Mouse (Mus musculus): ENCODE measurements around the gene Erc1. TPM values are rescaled to one million over a fixed set of nuclear protein-coding genes. Genes with fewer than 3 reads are reported as not detected.

Gene Erc1
- polyA plus RNA-seq, 1 experiment from 2014 or later = 38.1 TPM

GRCm38 (mm10) chr6:119572296-119572695 lies 275.7 kb downstream of the Erc1 start:
- Histone ChIP-seq H3K9ac (no peak overlapping the region), H3K4me1 (replicated peaks) (no peaks in the 10 kb centered on the region), H3K4me2 (no peak overlapping the region), H3K27me3 (no peaks in the 10 kb centered on the region), H3K9me3 (no peaks in the 10 kb centered on the region), H3K27ac (replicated peaks) (no peak overlapping the region), H3K4me3 (no peak overlapping the region), H3K36me3 (peaks cover 49% of the 10 kb centered on the region)
- no peak for ATAC-seq (ENCODE audit: low read depth)
- 82% methylated on average over 7 of the region's 7 CpGs for WGBS

DNA sequence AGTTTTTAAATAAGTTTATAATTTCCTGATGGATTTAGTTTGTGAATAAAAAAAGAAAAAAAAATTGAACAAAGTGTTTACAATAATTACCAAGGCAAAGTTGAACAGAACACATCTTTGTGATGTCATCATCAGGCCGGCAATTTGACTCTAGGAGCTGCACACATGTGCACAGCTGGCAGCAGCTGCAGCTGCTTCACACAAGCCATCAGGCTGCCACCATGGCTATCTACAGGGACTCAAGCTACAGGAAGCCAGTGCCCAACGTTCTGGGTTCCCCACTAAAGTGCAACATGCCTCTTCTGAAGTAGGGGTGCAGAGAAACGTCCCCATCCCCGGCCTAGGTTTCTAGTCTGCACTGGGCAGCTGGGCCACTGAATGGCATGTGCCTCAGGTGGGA lies 277.2 kb downstream of the Erc1 start:
- H3K9me3 ChIP-seq = no peaks in the 10 kb centered on the region
- no peak overlapping the region for H3K4me2 ChIP-seq
- H3K9ac ChIP-seq = no peak overlapping the region
- H3K27ac ChIP-seq (replicated peaks) = no peak overlapping the region
- no peaks in the 10 kb centered on the region for H3K4me1 ChIP-seq (replicated peaks)
- no peak overlapping the region for H3K4me3 ChIP-seq
- WGBS = 90% methylated on average over 4 of the region's 4 CpGs
- peaks cover 45% of the 10 kb centered on the region for H3K36me3 ChIP-seq
- no peak for ATAC-seq (ENCODE audit: low read depth)
- no peaks in the 10 kb centered on the region for H3K27me3 ChIP-seq

DNA sequence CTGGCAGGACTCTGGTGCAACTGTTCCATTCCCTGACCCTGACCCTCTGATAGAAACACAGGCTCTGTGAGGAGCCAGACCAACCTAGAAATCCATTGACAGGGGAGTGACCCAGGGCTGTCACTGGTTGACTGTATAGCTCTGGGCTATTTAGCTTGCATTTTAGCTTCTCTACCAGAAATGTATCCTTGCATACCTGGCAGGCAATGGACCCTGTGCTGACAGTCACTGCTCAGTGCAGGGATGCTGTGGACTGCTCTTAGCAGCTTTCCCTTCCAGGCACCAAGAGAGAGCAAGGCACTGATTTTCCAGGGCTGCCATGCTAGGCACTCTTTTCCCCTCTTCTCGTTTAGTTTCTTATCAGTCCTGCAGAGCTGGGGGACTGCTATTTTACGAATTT lies 279.6 kb downstream of the Erc1 start:
- H3K4me2 ChIP-seq = no peak overlapping the region
- H3K27me3 ChIP-seq = no peaks in the 10 kb centered on the region
- H3K4me3 ChIP-seq = no peak overlapping the region
- 82% methylated on average over 2 of the region's 2 CpGs for WGBS
- no peaks in the 10 kb centered on the region for H3K4me1 ChIP-seq (replicated peaks)
- H3K9me3 ChIP-seq = no peaks in the 10 kb centered on the region
- H3K27ac ChIP-seq (replicated peaks) = no peak overlapping the region
- H3K36me3 ChIP-seq = peaks cover 21% of the 10 kb centered on the region
- ATAC-seq (ENCODE audit: low read depth) = no peak
- no peak overlapping the region for H3K9ac ChIP-seq

DNA sequence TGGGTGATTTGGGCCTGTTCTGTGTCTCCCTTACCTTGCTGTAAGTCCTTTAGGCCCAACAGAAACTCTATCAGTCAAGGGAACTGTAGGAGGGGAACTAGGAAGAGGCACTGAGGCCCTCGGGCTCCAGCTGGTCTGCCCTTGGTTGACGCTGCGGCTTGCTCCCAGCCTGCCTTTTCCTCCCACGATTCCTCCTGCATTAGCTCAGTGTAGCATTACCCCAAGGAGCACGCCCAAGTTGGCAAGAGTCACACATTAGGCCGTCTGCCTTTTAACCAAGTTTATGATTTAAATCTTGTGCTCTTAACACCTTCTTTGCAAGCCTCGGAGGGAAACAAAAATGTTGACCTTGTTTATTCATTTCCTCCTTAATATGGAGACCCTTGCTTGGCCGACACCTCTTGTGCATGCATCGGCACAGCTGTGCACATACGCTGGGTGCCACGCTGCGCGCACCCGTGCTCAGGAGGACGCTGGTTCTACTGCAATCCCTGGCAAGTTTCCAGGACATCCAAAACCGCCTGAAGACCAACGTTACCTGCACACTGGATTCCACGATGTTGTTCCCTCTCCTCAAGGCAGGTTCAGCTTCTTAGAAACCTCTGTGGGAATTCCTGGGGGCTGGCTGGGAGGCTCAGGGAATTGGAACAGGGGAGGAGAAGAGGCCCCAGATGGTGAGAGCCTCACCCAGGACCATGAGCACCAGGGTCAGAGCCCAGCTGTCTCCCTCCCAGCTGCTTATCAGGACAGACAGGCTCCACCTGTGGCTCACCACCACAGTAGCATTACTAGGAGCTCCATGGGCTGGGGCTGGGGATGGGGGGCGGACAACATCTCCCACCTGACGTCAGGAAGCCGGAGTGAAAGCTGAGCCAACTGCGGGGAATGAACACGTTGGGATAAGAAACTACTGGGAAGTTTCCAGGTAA lies 282.3 kb downstream of the Erc1 start:
- no peak overlapping the region for H3K4me2 ChIP-seq
- no peak overlapping the region for H3K4me3 ChIP-seq
- H3K9me3 ChIP-seq = no peaks in the 10 kb centered on the region
- H3K4me1 ChIP-seq (replicated peaks) = no peaks in the 10 kb centered on the region
- no peak for ATAC-seq (ENCODE audit: low read depth)
- no peak overlapping the region for H3K9ac ChIP-seq
- WGBS = 90% methylated on average over 23 of the region's 23 CpGs
- 0 out of 2 replicates have a peak, but pooled peaks cover 4% of the 10 kb centered on the region for H3K36me3 ChIP-seq
- no peak overlapping the region for H3K27ac ChIP-seq (replicated peaks)
- no peaks in the 10 kb centered on the region for H3K27me3 ChIP-seq

DNA sequence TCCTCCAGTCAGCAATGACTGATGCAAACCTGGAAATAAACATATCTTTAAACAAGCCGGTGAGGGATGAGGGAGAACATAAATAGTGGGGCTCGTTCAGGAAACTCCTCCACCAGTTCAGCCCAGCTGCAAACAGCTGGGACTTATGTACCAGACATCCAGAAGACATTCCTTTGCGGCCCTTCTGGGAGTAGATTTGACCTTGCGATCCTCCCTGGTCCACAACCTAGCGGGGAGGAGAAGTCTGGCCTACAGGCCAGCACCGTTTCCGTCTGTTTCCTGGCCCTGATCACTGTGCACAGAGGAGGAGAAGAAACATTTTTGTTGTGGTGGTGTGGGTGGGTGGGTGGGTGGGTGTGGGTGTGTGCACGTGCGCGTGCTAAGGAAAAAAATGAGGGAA lies 285.4 kb downstream of the Erc1 start:
- Histone ChIP-seq H3K4me3 (no peak overlapping the region), H3K27ac (replicated peaks) (no peak overlapping the region), H3K9ac (no peak overlapping the region), H3K9me3 (no peaks in the 10 kb centered on the region), H3K4me2 (no peak overlapping the region), H3K36me3 (no peaks in the 10 kb centered on the region), H3K27me3 (no peaks in the 10 kb centered on the region), H3K4me1 (replicated peaks) (no peaks in the 10 kb centered on the region)
- ATAC-seq (ENCODE audit: low read depth) = no peak
- WGBS = 83% methylated on average over 10 of the region's 10 CpGs

DNA sequence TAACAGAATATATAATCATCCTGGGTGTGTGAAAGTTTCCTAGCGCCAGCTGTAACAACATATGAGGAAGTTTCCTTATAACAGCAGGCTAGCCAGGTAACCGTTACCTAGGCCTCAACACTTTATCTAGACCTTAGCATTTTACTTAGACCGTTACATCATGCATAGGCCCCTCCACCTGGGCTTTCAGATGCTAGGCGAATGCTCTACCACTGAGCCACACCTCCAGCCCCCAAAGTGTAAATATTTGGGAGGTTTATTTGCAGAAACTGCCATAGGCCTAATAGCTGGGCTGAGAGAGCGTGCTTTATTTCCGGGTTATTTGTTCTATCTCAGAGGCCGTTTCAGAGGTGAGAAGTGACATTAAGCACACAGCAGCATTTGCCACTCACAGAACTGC lies 289.1 kb downstream of the Erc1 start:
- no peaks in the 10 kb centered on the region for H3K4me1 ChIP-seq (replicated peaks)
- H3K4me2 ChIP-seq = no peak overlapping the region
- no peak overlapping the region for H3K9ac ChIP-seq
- H3K36me3 ChIP-seq = no peaks in the 10 kb centered on the region
- H3K4me3 ChIP-seq = no peak overlapping the region
- H3K9me3 ChIP-seq = no peaks in the 10 kb centered on the region
- ATAC-seq (ENCODE audit: low read depth) = no peak
- H3K27ac ChIP-seq (replicated peaks) = no peak overlapping the region
- WGBS = 79% methylated on average over 7 of the region's 7 CpGs
- no peaks in the 10 kb centered on the region for H3K27me3 ChIP-seq

GRCm38 (mm10) chr6:119554439-119554838 lies 293.5 kb downstream of the Erc1 start:
- Histone ChIP-seq H3K36me3 (no peaks in the 10 kb centered on the region), H3K4me3 (no peak overlapping the region), H3K4me1 (replicated peaks) (no peaks in the 10 kb centered on the region), H3K27me3 (no peaks in the 10 kb centered on the region), H3K4me2 (no peak overlapping the region), H3K9me3 (no peaks in the 10 kb centered on the region), H3K9ac (no peak overlapping the region), H3K27ac (replicated peaks) (no peak overlapping the region)
- WGBS = 71% methylated on average over 8 of the region's 8 CpGs
- no peak for ATAC-seq (ENCODE audit: low read depth)

GRCm38 (mm10) chr6:119544518-119544864 lies 303.5 kb downstream of the Erc1 start:
- peak overlapping the region; percentile 72 for H3K4me3 ChIP-seq
- H3K4me1 ChIP-seq (replicated peaks) = peaks cover 15% of the 10 kb centered on the region
- ATAC-seq (ENCODE audit: low read depth) = peak; percentile 40
- H3K9me3 ChIP-seq = no peaks in the 10 kb centered on the region
- H3K9ac ChIP-seq = peak overlapping the region; percentile 77
- H3K4me2 ChIP-seq = peak overlapping the region; percentile 87
- peaks cover 43% of the 10 kb centered on the region for H3K27me3 ChIP-seq
- under 1% methylated on average over 14 of the region's 14 CpGs for WGBS
- no peak overlapping the region for H3K27ac ChIP-seq (replicated peaks)
- no peaks in the 10 kb centered on the region for H3K36me3 ChIP-seq

GRCm38 (mm10) chr6:119543803-119544517 lies 304.0 kb downstream of the Erc1 start, which contains the start of gene Wnt5b:
Gene Wnt5b (minus strand): TSS chr6:119544347.
- H3K27me3 ChIP-seq = peaks cover 43% of the 10 kb centered on the region
- H3K9me3 ChIP-seq = no peaks in the 10 kb centered on the region
- peak within 1 kb of the TSS; percentile 87 for H3K4me2 ChIP-seq
- H3K4me3 ChIP-seq = peak within 1 kb of the TSS; percentile 72
- peak; percentile 77 for ATAC-seq (ENCODE audit: low read depth)
- WGBS = under 1% methylated on average over 85 of the region's 120 CpGs
- no peak within 1 kb of the TSS for H3K27ac ChIP-seq (replicated peaks)
- H3K4me1 ChIP-seq (replicated peaks) = peaks cover 15% of the 10 kb centered on the region
- H3K9ac ChIP-seq = peak within 1 kb of the TSS; percentile 77
- no peaks in the 10 kb centered on the region for H3K36me3 ChIP-seq

DNA sequence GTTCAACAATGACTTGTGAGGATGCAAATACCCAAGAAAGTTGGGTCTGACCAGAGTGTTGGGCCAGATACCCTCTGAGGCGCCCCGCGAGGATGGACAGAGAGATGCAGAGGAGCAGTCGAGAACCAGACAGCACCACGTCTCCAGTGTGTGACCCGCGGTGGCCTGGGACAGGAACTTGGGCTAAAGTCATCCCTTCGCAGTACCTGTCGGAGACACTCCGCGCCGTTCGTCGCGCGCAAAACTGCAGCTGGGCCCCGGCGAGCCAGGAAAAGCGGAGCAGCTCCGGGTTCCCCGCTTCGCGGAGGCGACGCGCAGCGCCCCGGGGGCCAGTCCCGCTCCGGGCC lies 304.5 kb downstream of the Erc1 start:
- peaks cover 43% of the 10 kb centered on the region for H3K27me3 ChIP-seq
- H3K36me3 ChIP-seq = no peaks in the 10 kb centered on the region
- no peak overlapping the region for H3K27ac ChIP-seq (replicated peaks)
- H3K4me2 ChIP-seq = peak overlapping the region; percentile 87
- peak overlapping the region; percentile 72 for H3K4me3 ChIP-seq
- H3K9ac ChIP-seq = peak overlapping the region; percentile 77
- H3K9me3 ChIP-seq = no peaks in the 10 kb centered on the region
- under 1% methylated on average over 18 of the region's 30 CpGs for WGBS
- peak; percentile 48; the same call in 1 of the 2 replicates for ATAC-seq (ENCODE audit: low read depth)
- H3K4me1 ChIP-seq (replicated peaks) = peaks cover 15% of the 10 kb centered on the region

DNA sequence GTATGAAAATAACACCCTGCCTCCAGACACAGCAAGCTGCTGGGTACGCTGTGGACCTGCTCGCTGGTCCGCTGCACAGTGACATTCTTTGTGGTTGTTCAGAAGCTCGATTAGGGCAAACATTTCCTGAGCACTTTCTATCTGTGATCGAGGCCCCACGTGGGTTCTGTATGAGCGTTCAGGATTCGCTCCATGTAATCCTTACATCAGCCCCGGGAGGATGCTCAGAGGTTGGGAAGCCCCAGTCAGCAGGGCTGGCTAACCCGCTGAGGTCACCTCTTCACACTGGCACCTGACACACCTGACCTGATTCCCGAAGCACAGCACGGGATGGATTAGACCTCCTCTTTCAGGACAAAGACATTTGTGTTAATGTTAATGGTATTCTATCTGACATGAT lies 312.1 kb downstream of the Erc1 start:
- Histone ChIP-seq H3K4me3 (no peak overlapping the region), H3K9me3 (no peaks in the 10 kb centered on the region), H3K4me1 (replicated peaks) (no peaks in the 10 kb centered on the region), H3K27me3 (no peaks in the 10 kb centered on the region), H3K36me3 (no peaks in the 10 kb centered on the region), H3K27ac (replicated peaks) (no peak overlapping the region), H3K9ac (no peak overlapping the region), H3K4me2 (no peak overlapping the region)
- ATAC-seq (ENCODE audit: low read depth) = no peak
- 78% methylated on average over 12 of the region's 12 CpGs for WGBS

GRCm38 (mm10) chr6:119533170-119533709 lies 314.7 kb downstream of the Erc1 start:
- Histone ChIP-seq H3K4me3 (no peak overlapping the region), H3K9ac (no peak overlapping the region), H3K27ac (replicated peaks) (no peak overlapping the region), H3K4me1 (replicated peaks) (no peaks in the 10 kb centered on the region), H3K27me3 (no peaks in the 10 kb centered on the region), H3K4me2 (no peak overlapping the region), H3K9me3 (no peaks in the 10 kb centered on the region), H3K36me3 (no peaks in the 10 kb centered on the region)
- no peak for ATAC-seq (ENCODE audit: low read depth)
- whole genome bisulfite sequencing = 90% methylated on average over 9 of the region's 9 CpGs
